Mouse (Mus musculus): Measurements from ENCODE around the gene Slx4ip. TPM values are rescaled to one million over a fixed set of nuclear protein-coding genes. Genes with fewer than 3 reads are reported as not detected.

The Slx4ip gene
- polyA plus RNA-seq, 1 experiment from 2014 or later = 4.5 TPM

GRCm38 (mm10) chr2:136911958-136912411, 21.0 kb downstream of the Slx4ip start:
- Histone ChIP-seq H3K4me2 (no peak overlapping the region), H3K9me3 (replicated peaks) (no peaks in the 10 kb centered on the region), H3K27ac (peak overlapping the region; percentile 58), H3K4me3 (no peak overlapping the region), H3K27me3 (no peaks in the 10 kb centered on the region), H3K4me1 (replicated peaks) (peaks cover 4% of the 10 kb centered on the region; the same call in 1 of the 2 replicates), H3K36me3 (no peaks in the 10 kb centered on the region), H3K9ac (no peak overlapping the region)
- WGBS = 35% methylated on average over 4 of the region's 4 CpGs
- no peak; the same call in 1 of the 2 replicates for ATAC-seq (replicated peaks; ENCODE audit: insufficient number of reproducible peaks, insufficient read depth, low FRiP score, low read depth)

GRCm38 (mm10) chr2:136913021-136913420, 22.0 kb downstream of the Slx4ip start:
- Histone ChIP-seq H3K4me3 (no peak overlapping the region), H3K4me1 (replicated peaks) (peaks cover 4% of the 10 kb centered on the region; the same call in 1 of the 2 replicates), H3K4me2 (no peak overlapping the region), H3K9me3 (replicated peaks) (no peaks in the 10 kb centered on the region), H3K27ac (peak overlapping the region; percentile 12; the same call in 1 of the 2 replicates), H3K36me3 (no peaks in the 10 kb centered on the region), H3K27me3 (no peaks in the 10 kb centered on the region), H3K9ac (no peak overlapping the region)
- ATAC-seq (replicated peaks; ENCODE audit: insufficient number of reproducible peaks, insufficient read depth, low FRiP score, low read depth) = no peak
- 79% methylated on average over 3 of the region's 3 CpGs for WGBS

- ATAC-seq (replicated peaks; ENCODE audit: insufficient number of reproducible peaks, insufficient read depth, low FRiP score, low read depth) = 0 out of 2 replicates have a peak, but pooled peaks have one; percentile 36
- Histone ChIP-seq H3K4me3 (no peak overlapping the region), H3K27me3 (no peaks in the 10 kb centered on the region), H3K4me2 (no peak overlapping the region), H3K27ac (no peak overlapping the region), H3K4me1 (replicated peaks) (peaks cover 4% of the 10 kb centered on the region; the same call in 1 of the 2 replicates), H3K9ac (no peak overlapping the region), H3K36me3 (no peaks in the 10 kb centered on the region), H3K9me3 (replicated peaks) (no peaks in the 10 kb centered on the region)
- WGBS = 30% methylated on average over 3 of the region's 3 CpGs
Measured at GRCm38 (mm10) chr2:136914334-136914902, 23.4 kb downstream of the Slx4ip start.

GRCm38 (mm10) chr2:136919433-136919832, 28.4 kb downstream of the Slx4ip start:
- H3K4me1 ChIP-seq (replicated peaks) = peaks cover 11% of the 10 kb centered on the region
- no peaks in the 10 kb centered on the region for H3K27me3 ChIP-seq
- H3K9ac ChIP-seq = no peak overlapping the region
- WGBS = 93% methylated on average over 1 of the region's 1 CpGs
- H3K4me3 ChIP-seq = no peak overlapping the region
- H3K9me3 ChIP-seq (replicated peaks) = no peaks in the 10 kb centered on the region
- ATAC-seq (replicated peaks; ENCODE audit: insufficient number of reproducible peaks, insufficient read depth, low FRiP score, low read depth) = no peak
- no peak overlapping the region; the same call in 1 of the 2 replicates for H3K27ac ChIP-seq
- H3K36me3 ChIP-seq = no peaks in the 10 kb centered on the region
- H3K4me2 ChIP-seq = no peak overlapping the region

- H3K36me3 ChIP-seq = no peaks in the 10 kb centered on the region
- no peak for ATAC-seq (replicated peaks; ENCODE audit: insufficient number of reproducible peaks, insufficient read depth, low FRiP score, low read depth)
- WGBS = 44% methylated on average over 3 of the region's 3 CpGs
Measured at GRCm38 (mm10) chr2:136920257-136920993, 29.4 kb downstream of the Slx4ip start.

GRCm38 (mm10) chr2:136921003-136921408, 30.0 kb downstream of the Slx4ip start:
- Histone ChIP-seq H3K4me1 (replicated peaks) (peaks cover 11% of the 10 kb centered on the region), H3K9ac (no peak overlapping the region), H3K4me3 (no peak overlapping the region), H3K27ac (no peak overlapping the region), H3K36me3 (no peaks in the 10 kb centered on the region), H3K27me3 (no peaks in the 10 kb centered on the region), H3K4me2 (no peak overlapping the region), H3K9me3 (replicated peaks) (no peaks in the 10 kb centered on the region)
- 42% methylated on average over 4 of the region's 4 CpGs for WGBS
- ATAC-seq (replicated peaks; ENCODE audit: insufficient number of reproducible peaks, insufficient read depth, low FRiP score, low read depth) = no peak; the same call in 1 of the 2 replicates

More at GRCm38 (mm10) chr2:136920257-136920993, 29.4 kb downstream of the Slx4ip start:
- H3K4me1 ChIP-seq (replicated peaks) = peaks cover 11% of the 10 kb centered on the region
- H3K27ac ChIP-seq = no peak overlapping the region
- no peaks in the 10 kb centered on the region for H3K9me3 ChIP-seq (replicated peaks)
- H3K27me3 ChIP-seq = no peaks in the 10 kb centered on the region
- no peak overlapping the region for H3K4me3 ChIP-seq
- no peak overlapping the region for H3K4me2 ChIP-seq
- H3K9ac ChIP-seq = no peak overlapping the region

- H3K4me3 ChIP-seq = no peak overlapping the region
- no peak overlapping the region for H3K4me2 ChIP-seq
- no peaks in the 10 kb centered on the region for H3K27me3 ChIP-seq
- no peaks in the 10 kb centered on the region for H3K36me3 ChIP-seq
- H3K4me1 ChIP-seq (replicated peaks) = no peaks in the 10 kb centered on the region
- no peak overlapping the region for H3K9ac ChIP-seq
- H3K9me3 ChIP-seq (replicated peaks) = no peaks in the 10 kb centered on the region
- no peak overlapping the region for H3K27ac ChIP-seq
- no peak for ATAC-seq (replicated peaks; ENCODE audit: insufficient number of reproducible peaks, insufficient read depth, low FRiP score, low read depth)
- WGBS = 82% methylated on average over 4 of the region's 4 CpGs
Measured at GRCm38 (mm10) chr2:136936391-136937288, 45.6 kb downstream of the Slx4ip start.

- Histone ChIP-seq H3K27me3 (no peaks in the 10 kb centered on the region), H3K4me1 (replicated peaks) (no peaks in the 10 kb centered on the region), H3K36me3 (no peaks in the 10 kb centered on the region), H3K4me3 (no peak overlapping the region), H3K9ac (no peak overlapping the region), H3K9me3 (replicated peaks) (no peaks in the 10 kb centered on the region), H3K27ac (no peak overlapping the region), H3K4me2 (no peak overlapping the region)
- ATAC-seq (replicated peaks; ENCODE audit: insufficient number of reproducible peaks, insufficient read depth, low FRiP score, low read depth) = no peak
- 83% methylated on average over 1 of the region's 1 CpGs for WGBS
Measured at GRCm38 (mm10) chr2:136938249-136938648, 47.2 kb downstream of the Slx4ip start.

- H3K9me3 ChIP-seq (replicated peaks) = no peaks in the 10 kb centered on the region
- H3K4me3 ChIP-seq = no peak overlapping the region
- 79% methylated on average over 5 of the region's 5 CpGs for WGBS
- no peak overlapping the region for H3K9ac ChIP-seq
- H3K4me2 ChIP-seq = no peak overlapping the region
- H3K27me3 ChIP-seq = no peaks in the 10 kb centered on the region
- no peak overlapping the region for H3K27ac ChIP-seq
- H3K36me3 ChIP-seq = no peaks in the 10 kb centered on the region
- H3K4me1 ChIP-seq (replicated peaks) = peaks cover 17% of the 10 kb centered on the region
- no peak for ATAC-seq (replicated peaks; ENCODE audit: insufficient number of reproducible peaks, insufficient read depth, low FRiP score, low read depth)
Measured at GRCm38 (mm10) chr2:136946297-136946696, 55.3 kb downstream of the Slx4ip start.

GRCm38 (mm10) chr2:136947500-136947899, 56.5 kb downstream of the Slx4ip start:
- ATAC-seq (replicated peaks; ENCODE audit: insufficient number of reproducible peaks, insufficient read depth, low FRiP score, low read depth) = no peak
- Histone ChIP-seq H3K4me1 (replicated peaks) (peaks cover 17% of the 10 kb centered on the region), H3K27ac (no peak overlapping the region), H3K4me3 (no peak overlapping the region), H3K9me3 (replicated peaks) (no peaks in the 10 kb centered on the region), H3K9ac (no peak overlapping the region), H3K27me3 (no peaks in the 10 kb centered on the region), H3K4me2 (no peak overlapping the region), H3K36me3 (no peaks in the 10 kb centered on the region)
- WGBS = 53% methylated on average over 4 of the region's 4 CpGs

- H3K9me3 ChIP-seq (replicated peaks) = no peaks in the 10 kb centered on the region
- H3K4me3 ChIP-seq = no peak overlapping the region
- H3K27ac ChIP-seq = peak overlapping the region; percentile 4
- 9% methylated on average over 5 of the region's 5 CpGs for WGBS
- H3K4me1 ChIP-seq (replicated peaks) = peaks cover 17% of the 10 kb centered on the region
- peak; percentile 72; the same call in 1 of the 2 replicates for ATAC-seq (replicated peaks; ENCODE audit: insufficient number of reproducible peaks, insufficient read depth, low FRiP score, low read depth)
- H3K4me2 ChIP-seq = no peak overlapping the region
- H3K36me3 ChIP-seq = no peaks in the 10 kb centered on the region
- H3K9ac ChIP-seq = no peak overlapping the region
- no peaks in the 10 kb centered on the region for H3K27me3 ChIP-seq
Measured at GRCm38 (mm10) chr2:136947937-136948336, 56.9 kb downstream of the Slx4ip start.

All from heart, embryonic 15.5 days (tissue).